Mouse (Mus musculus) CH12.LX (cell line): ENCODE data around the gene Sptb.

ENCODE experiments used
- BHLHE40 ChIP-seq: IDR thresholded peaks from 2 replicates; pipeline ENCODE4 v1.6.1; 2011; ENCODE audit warnings: mild to moderate bottlenecking, low read depth, low read length, improper control_type of control experiment
- CTCF ChIP-seq, 2 experiments: IDR thresholded peaks in 1 of 2; conservative IDR thresholded peaks in 1 of 2; 2 replicates each; pipeline ENCODE4 v1.5.1; 2011 to 2012; ENCODE audit warnings: low read depth in 2 of 2, low read length in 2 of 2, improper control_type of control experiment in 1 of 2, inconsistent platforms in 1 of 2, mild to moderate bottlenecking in 1 of 2, moderate library complexity in 1 of 2
- EP300 ChIP-seq: IDR thresholded peaks from 2 replicates; pipeline ENCODE4 v1.6.1; 2011; ENCODE audit warnings: low read length, improper control_type of control experiment
- HCFC1 ChIP-seq: IDR thresholded peaks from 2 replicates; pipeline ENCODE4 v1.6.1; 2012; ENCODE audit warnings: low read depth, mild to moderate bottlenecking, inconsistent platforms, low read length, improper control_type of control experiment
- MAX ChIP-seq: IDR thresholded peaks from 2 replicates; pipeline ENCODE4 v1.6.1; 2011; ENCODE audit warnings: low read length, improper control_type of control experiment
- MEF2A ChIP-seq: IDR thresholded peaks from 2 replicates; pipeline ENCODE4 v1.6.1; 2014; ENCODE audit warnings: low read depth, mild to moderate bottlenecking, inconsistent platforms, low read length, improper control_type of control experiment, borderline replicate concordance
- NRF1 ChIP-seq: IDR thresholded peaks from 2 replicates; pipeline ENCODE4 v1.6.1; 2014; ENCODE audit warnings: low read depth, mild to moderate bottlenecking, inconsistent platforms, low read length, improper control_type of control experiment, moderate library complexity
- POLR2A ChIP-seq: IDR thresholded peaks from 2 replicates; pipeline ENCODE4 v1.6.1; 2011; ENCODE audit warnings: low read depth, mild to moderate bottlenecking, improper control_type of control experiment, low read length
- POLR2AphosphoS2 ChIP-seq: IDR thresholded peaks from 2 replicates; pipeline ENCODE4 v1.6.1; 2011; ENCODE audit warnings: low read depth, low read length, improper control_type of control experiment
- SIN3A ChIP-seq: IDR thresholded peaks from 2 replicates; pipeline ENCODE4 v1.6.1; 2012; ENCODE audit warnings: low read length, improper control_type of control experiment, inconsistent platforms
- USF1 ChIP-seq: IDR thresholded peaks from 2 replicates; pipeline ENCODE4 v1.6.1; 2014; ENCODE audit warnings: low read depth, mild to moderate bottlenecking, inconsistent platforms, low read length, improper control_type of control experiment
- ZC3H11A ChIP-seq: IDR thresholded peaks from 2 replicates; pipeline ENCODE4 v1.6.1; 2012; ENCODE audit warnings: low read depth, mild to moderate bottlenecking, inconsistent platforms, low read length, improper control_type of control experiment
- ZNF384 ChIP-seq: IDR thresholded peaks from 2 replicates; pipeline ENCODE4 v1.6.1; 2012; ENCODE audit warnings: low read depth, low read length, improper control_type of control experiment, inconsistent platforms

DNA sequence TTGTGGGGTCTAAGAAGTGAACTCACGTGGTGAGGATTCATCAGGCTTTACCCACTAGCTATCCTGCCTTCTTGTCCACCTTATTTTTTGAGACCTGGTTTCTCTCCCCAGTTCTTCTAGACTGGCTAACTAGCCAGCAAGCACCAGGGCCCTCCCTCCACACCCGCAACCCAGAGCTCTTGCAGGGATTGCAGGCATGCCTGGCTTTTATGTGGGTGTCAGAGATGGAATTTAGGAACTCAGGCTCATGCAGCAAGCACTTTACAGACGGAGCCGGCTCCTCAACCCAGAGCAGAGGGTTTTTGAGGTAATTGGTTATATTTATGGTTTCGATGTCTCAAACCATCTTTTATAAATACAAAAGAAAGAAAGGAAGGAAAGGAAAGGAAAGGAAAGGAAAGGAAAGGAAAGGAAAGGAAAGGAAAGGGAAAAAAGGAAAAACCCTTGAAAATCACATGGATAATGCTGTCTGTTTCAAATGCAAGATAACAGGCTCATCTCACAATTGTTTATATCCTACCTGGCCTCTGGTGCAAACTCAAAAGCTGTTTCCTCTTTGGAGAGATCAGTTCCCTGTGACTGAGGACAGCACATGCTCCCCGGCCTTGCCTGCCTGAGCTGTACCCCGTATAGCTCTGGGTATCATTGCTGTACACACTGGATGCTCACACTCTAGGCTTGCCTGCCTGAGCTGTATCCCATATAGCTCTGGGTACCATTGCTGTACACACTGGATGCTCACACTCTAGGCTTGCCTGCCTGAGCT, 41.5 kb downstream of the Sptb start:
- no peak for TF ChIP-seq CTCF (conservative IDR thresholded peaks at IDR 0.05 in 1 of 2, IDR thresholded peaks at IDR 0.05 in 1 of 2; ENCODE audit: low read depth in 2 of 2, low read length in 2 of 2)
- TF ChIP-seq USF1, result no peak
- no peak for TF ChIP-seq ZNF384
- no peak for TF ChIP-seq POLR2A
- no peak for TF ChIP-seq MAX
- no peak for TF ChIP-seq SIN3A
- TF ChIP-seq ZC3H11A, result no peak
- TF ChIP-seq HCFC1, result no peak
- no peak for TF ChIP-seq MEF2A
- TF ChIP-seq BHLHE40, result no peak
- no peak for TF ChIP-seq EP300
- TF ChIP-seq NRF1, result no peak
- TF ChIP-seq POLR2AphosphoS2, result no peak
